35 mouse cellular contexts compared by ENCODE assay signal in the genomic region with DNA sequence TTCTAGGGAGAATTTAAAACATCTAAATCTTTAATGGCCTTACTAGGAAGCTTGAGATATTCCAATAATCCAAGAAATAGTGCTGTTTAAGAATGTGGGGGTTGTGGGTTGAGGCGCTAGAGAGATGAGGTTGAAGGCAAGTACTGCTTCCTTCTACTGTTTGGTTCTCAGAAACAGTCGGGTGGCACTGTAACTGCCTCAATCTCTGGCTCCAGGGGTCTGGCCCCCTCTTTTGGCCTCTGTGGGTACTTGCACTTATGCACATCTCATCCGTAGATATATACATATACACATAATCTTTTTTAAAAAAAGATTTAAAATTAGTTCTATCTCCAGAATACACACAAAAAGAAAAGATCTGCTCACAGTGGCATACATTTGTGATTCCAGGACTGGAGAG. TPM values are rescaled to one million over a fixed set of nuclear protein-coding genes. Genes with fewer than 3 reads are reported as not detected.
A peak's percentile ranks its signal among the peaks of the same experiment; 100 is the strongest.
DNase-seq lines count a peak whose midpoint lies in the region; ATAC-seq and TF ChIP-seq lines count a peak whose summit lies in the region.
"Had no signal": no experiment of that assay in that cellular context is flagged by ENCODE, and none has a peak within 500 bp of the region (broad histone marks: within the 10 kb centered on the region; RNA-seq: fewer than 3 reads in every experiment).

No protein-coding gene starts in this region.

- TF ChIP-seq CTCF in lung, embryonic 14.5 days (IDR thresholded peaks at IDR 0.05; ENCODE audit: low read depth): 0 out of 2 replicates have a peak, but pooled peaks have one; percentile 12
- peak; percentile 19 to 51 (median 45); a peak in 5 of 6 replicates for TF ChIP-seq CTCF in MEL (IDR thresholded peaks at IDR 0.05 in 2 of 3, conservative IDR thresholded peaks at IDR 0.05 in 1 of 3; ENCODE audit: control insufficient read depth in 1 of 3, insufficient read depth in 1 of 3, low read depth in 2 of 3, low read length in 3 of 3, poor library complexity in 1 of 3, severe bottlenecking in 1 of 3)

- no peaks in the 10 kb centered on the region for H3K4me1 ChIP-seq in lung, embryonic 14.5 days (ENCODE audit: insufficient read depth)
- H3K4me1 ChIP-seq in neural tube, embryonic 14.5 days (ENCODE audit: control insufficient read depth, insufficient read depth, low read length): no peaks in the 10 kb centered on the region
- H3K4me1 ChIP-seq in MEL (ENCODE audit: control insufficient read depth in 1 of 2, insufficient read depth in 2 of 2, low read length in 2 of 2): peaks cover 0 to 4% of the 10 kb centered on the region in 2 experiments; a peak in 1 of 4 replicates
- H3K4me1 ChIP-seq: embryonic facial prominence, embryonic 12.5 days; limb, embryonic 15.5 days; neural tube, embryonic 13.5 days; stomach, embryonic 15.5 days had no signal

- no peaks in the 10 kb centered on the region for H3K79me2 ChIP-seq in MEL (ENCODE audit: control insufficient read depth, insufficient read depth, low read length, poor library complexity)

- no peak for TF ChIP-seq EP300 in MEL (IDR thresholded peaks at IDR 0.05; ENCODE audit: low read depth in 1 of 2, low read length in 2 of 2)

- H3K4me3 ChIP-seq in lung, embryonic 14.5 days (ENCODE audit: low read depth, low read length): no peak overlapping the region
- no peak overlapping the region for H3K4me3 ChIP-seq in neural tube, embryonic 14.5 days (ENCODE audit: low read depth, low read length)
- H3K4me3 ChIP-seq in MEL (ENCODE audit: control insufficient read depth in 1 of 2, insufficient read depth in 1 of 2, low read depth in 2 of 2, low read length in 2 of 2): peak overlapping the region; percentile 43 to 59
- H3K4me3 ChIP-seq: embryonic facial prominence, embryonic 12.5 days; gastrocnemius, adult 2 months; limb, embryonic 10.5 days; limb, embryonic 15.5 days; liver, embryonic 13.5 days; myocyte; neural tube, embryonic 13.5 days; stomach, embryonic 15.5 days had no signal

- H3K4me2 ChIP-seq in lung, embryonic 14.5 days: no peak overlapping the region
- H3K4me2 ChIP-seq in neural tube, embryonic 14.5 days (ENCODE audit: low read depth, low read length): no peak overlapping the region
- H3K4me2 ChIP-seq: embryonic facial prominence, embryonic 12.5 days; heart, embryonic 11.5 days; hindbrain, embryonic 14.5 days; limb, embryonic 15.5 days; liver, embryonic 13.5 days; neural tube, embryonic 13.5 days; stomach, embryonic 15.5 days had no signal

- H3K36me3 ChIP-seq in lung, embryonic 14.5 days (ENCODE audit: insufficient read depth): no peaks in the 10 kb centered on the region
- H3K36me3 ChIP-seq in neural tube, embryonic 14.5 days (ENCODE audit: control insufficient read depth, insufficient read depth, low read length): no peaks in the 10 kb centered on the region
- H3K36me3 ChIP-seq in MEL (ENCODE audit: control insufficient read depth in 1 of 2, insufficient read depth in 2 of 2, low read length in 2 of 2): no peaks in the 10 kb centered on the region
- H3K36me3 ChIP-seq: embryonic facial prominence, embryonic 12.5 days; limb, embryonic 10.5 days; limb, embryonic 15.5 days; liver, embryonic 13.5 days; neural tube, embryonic 13.5 days; stomach, embryonic 15.5 days had no signal

- WGBS in lung, embryonic 14.5 days: 53% methylated on average over 3 of the region's 3 CpGs
- WGBS in neural tube, embryonic 14.5 days: 70% methylated on average over 3 of the region's 3 CpGs

- intact Hi-C loops in heart, postnatal 10 days (cut with DNase I): loop anchor here (10.0 kb wide), 1 partner anchor 564 kb away; no protein-coding TSS in a partner anchor

- TF ChIP-seq RAD21 in MEL (IDR thresholded peaks at IDR 0.05; ENCODE audit: low read depth, low read length): peak; percentile 38

- DNase-seq in lung, embryonic 14.5 days: no peak
- DNase-seq in lung, postnatal 10 days: no peak
- DNase-seq in neural tube, embryonic 10.5 days (ENCODE audit: extremely low spot score, low spot score): no peak
- DNase-seq in MEL (ENCODE audit: low read depth, low spot score): peak; percentile 71
- DNase-seq in right cerebral cortex, postnatal 25 days: no peak
- no peak for DNase-seq in heart, postnatal 10 days
- DNase-seq: adrenal gland, postnatal 10 days; cerebellum, adult 11-12 months; cerebellum, adult 9-11 months; embryo, embryonic 11 days; gastrocnemius, adult 2 months; gastrocnemius, postnatal 36 days; heart, adult 18-20 months; heart, postnatal 4 days; kidney, adult 2 months; kidney, postnatal 10 days; layer of hippocampus, adult 9-11 months; liver, embryonic 13.5 days; lung, adult 18-20 months; lung, postnatal 14 days; thymus, adult 18-20 months; thymus, postnatal 36 days had no signal

- no peak overlapping the region for H3K27ac ChIP-seq in lung, embryonic 14.5 days (ENCODE audit: low read depth)
- no peak overlapping the region for H3K27ac ChIP-seq in neural tube, embryonic 14.5 days (ENCODE audit: low read depth, low read length)
- no peak overlapping the region for H3K27ac ChIP-seq in MEL (ENCODE audit: control insufficient read depth, low read depth, low read length)
- H3K27ac ChIP-seq: embryonic facial prominence, embryonic 12.5 days; gastrocnemius, adult 2 months; hindbrain, embryonic 14.5 days; limb, embryonic 10.5 days; limb, embryonic 15.5 days; liver, embryonic 13.5 days; neural tube, embryonic 13.5 days; stomach, embryonic 15.5 days had no signal

- H3K27me3 ChIP-seq in lung, embryonic 14.5 days (ENCODE audit: insufficient read depth, low read length): no peaks in the 10 kb centered on the region
- H3K27me3 ChIP-seq in neural tube, embryonic 14.5 days (ENCODE audit: control insufficient read depth, insufficient read depth, low read length): no peaks in the 10 kb centered on the region
- no peaks in the 10 kb centered on the region for H3K27me3 ChIP-seq in MEL (ENCODE audit: control insufficient read depth in 1 of 2, insufficient read depth in 2 of 2, low read length in 2 of 2)
- H3K27me3 ChIP-seq: embryonic facial prominence, embryonic 12.5 days; limb, embryonic 15.5 days; liver, embryonic 13.5 days; neural tube, embryonic 13.5 days; stomach, embryonic 15.5 days had no signal

- H3K9me3 ChIP-seq in lung, embryonic 14.5 days (ENCODE audit: low read depth, low read length): no peaks in the 10 kb centered on the region
- H3K9me3 ChIP-seq in neural tube, embryonic 14.5 days (ENCODE audit: control insufficient read depth, low read length): no peaks in the 10 kb centered on the region
- no peaks in the 10 kb centered on the region for H3K9me3 ChIP-seq in MEL (replicated peaks; ENCODE audit: insufficient read depth, low read length)
- H3K9me3 ChIP-seq: embryonic facial prominence, embryonic 12.5 days; limb, embryonic 10.5 days; limb, embryonic 15.5 days; liver, embryonic 13.5 days; neural tube, embryonic 13.5 days; stomach, embryonic 15.5 days had no signal

- no peak for ATAC-seq in lung, embryonic 14.5 days (ENCODE audit: insufficient read depth)
- ATAC-seq in neural tube, embryonic 14.5 days (ENCODE audit: low read depth): 0 out of 2 replicates have a peak, but pooled peaks have one; percentile 21
- ATAC-seq: forebrain, embryonic 16.5 days; inflammation-experienced regulatory T-cells, adult 6 months had no signal

- no peak overlapping the region for H3K9ac ChIP-seq in lung, embryonic 14.5 days
- no peak overlapping the region for H3K9ac ChIP-seq in neural tube, embryonic 14.5 days (replicated peaks; ENCODE audit: low read depth, low read length)
- H3K9ac ChIP-seq in MEL (ENCODE audit: control insufficient read depth, low read depth, low read length, poor library complexity, severe bottlenecking): no peak overlapping the region; the same call in 1 of the 2 replicates
- H3K9ac ChIP-seq: embryonic facial prominence, embryonic 12.5 days; hindbrain, embryonic 14.5 days; limb, embryonic 15.5 days; liver, embryonic 13.5 days; neural tube, embryonic 13.5 days; stomach, embryonic 15.5 days had no signal

- no peak for TF ChIP-seq POLR2A in MEL (IDR thresholded peaks at IDR 0.05; ENCODE audit: control insufficient read depth in 1 of 2, insufficient read depth in 1 of 2, low read depth in 1 of 2, low read length in 2 of 2, poor library complexity in 1 of 2)

TF ChIP-seq in MEL, 35 proteins besides CTCF, POLR2A, EP300 and RAD21:
- no peak for TF ChIP-seq ZC3H11A (IDR thresholded peaks at IDR 0.05; ENCODE audit: low read depth, low read length)
- no peak for TF ChIP-seq RCOR1 (IDR thresholded peaks at IDR 0.05; ENCODE audit: low read depth, low read length)
- TF ChIP-seq USF1 (IDR thresholded peaks at IDR 0.05; ENCODE audit: low read depth, low read length): peak; percentile 27; the same call in 1 of the 2 replicates
TF ChIP-seq in MEL: peak in this region for 1.

RNA-seq across cellular contexts. Expression of a gene that starts 12.2 kb away (rescaled TPM):
- polyA plus RNA-seq in lung, embryonic 14.5 days (2014; fragmentation: Nextera tagmentation; extraction: Ambion mirVana): 0.16 and 0.29 TPM in 2 replicates
- 0.66 and 0.77 TPM in 2 replicates for polyA plus RNA-seq in neural tube, embryonic 14.5 days (2014; fragmentation: Nextera tagmentation; extraction: Ambion mirVana)
- total RNA-seq in MEL (2012; rRNA removed): not detected in 2 replicates
- not detected for polyA plus RNA-seq in MEL (2012; ENCODE audit: insufficient read depth in 1 of 2, insufficient read length in 2 of 2, low read depth in 1 of 2, low replicate concordance in 2 of 2, missing spikeins in 1 of 2)
- under 1 TPM in 1 of 2 experiments, not detected in 1; 0.29 TPM for total RNA-seq in heart, postnatal 10 days (2021)
- polyA plus RNA-seq: heart, embryonic 11.5 days; heart, embryonic 16.5 days; inflammation-experienced regulatory T-cells, adult 6 months; liver, embryonic 13.5 days had no signal

RNA-seq across cellular contexts. Expression of a gene that starts 21.9 kb away (rescaled TPM):
- polyA plus RNA-seq in lung, embryonic 14.5 days (2014; fragmentation: Nextera tagmentation; extraction: Ambion mirVana): not detected in 2 replicates
- 0.13 and 0.18 TPM in 2 replicates for polyA plus RNA-seq in neural tube, embryonic 14.5 days (2014; fragmentation: Nextera tagmentation; extraction: Ambion mirVana)
- not detected in 2 replicates for total RNA-seq in MEL (2012; rRNA removed)
- polyA plus RNA-seq in MEL (2012; ENCODE audit: insufficient read depth in 1 of 2, insufficient read length in 2 of 2, low read depth in 1 of 2, low replicate concordance in 2 of 2, missing spikeins in 1 of 2): not detected
- not detected for total RNA-seq in heart, postnatal 10 days (2021)
- total RNA-seq: gastrocnemius, adult 2 months; gastrocnemius, postnatal 36 days; heart, adult 18-20 months; heart, postnatal 4 days had no signal
- polyA plus RNA-seq: inflammation-experienced regulatory T-cells, adult 6 months; kidney, adult 2 months; limb, embryonic 10.5 days; limb, embryonic 15.5 days; liver, embryonic 13.5 days; myocyte; small intestine, adult 2 months had no signal

RNA-seq across cellular contexts. Expression of a gene that starts 55.0 kb away (rescaled TPM):
- polyA plus RNA-seq in lung, embryonic 14.5 days (2014; fragmentation: Nextera tagmentation; extraction: Ambion mirVana): 7.4 and 8.0 TPM in 2 replicates
- 2.6 and 9.0 TPM in 2 replicates for polyA plus RNA-seq in neural tube, embryonic 14.5 days (2014; fragmentation: Nextera tagmentation; extraction: Ambion mirVana)
- 2.6 TPM in 2 replicates for total RNA-seq in MEL (2012; rRNA removed)
- polyA plus RNA-seq in MEL (2012; ENCODE audit: insufficient read depth in 1 of 2, insufficient read length in 2 of 2, low read depth in 1 of 2, low replicate concordance in 2 of 2, missing spikeins in 1 of 2): 1 to 10 TPM in 1 of 2 experiments, not detected in 1; 9.1 TPM
- total RNA-seq in heart, postnatal 10 days (2021): 1 to 10 TPM; 4.2 to 6.2 TPM

Comparison
In these comparisons a context has a peak if more than half of its experiments do, and no peak if none do; other contexts are left out.
1. H3K4me3 ChIP-seq: peak in MEL (2 of 2); none in lung, embryonic 14.5 days (single experiment) and neural tube, embryonic 14.5 days (single experiment).